Mouse (Mus musculus) C2C12 (cell line): ENCODE measurements around the gene Rassf1. TPM values are rescaled to one million over a fixed set of nuclear protein-coding genes. Genes with fewer than 3 reads are reported as not detected.

ENCODE experiments used
- H3K27me3 ChIP-seq: one replicate; pipeline ENCODE4 v1.6.1; 2011; ENCODE audit not compliant: control insufficient read depth, insufficient read depth, insufficient read length
- H3K36me3 ChIP-seq: one replicate; pipeline ENCODE4 v1.6.1; 2011; ENCODE audit not compliant: control insufficient read depth, insufficient read depth
- H3K4me3 ChIP-seq: one replicate; pipeline ENCODE4 v1.5.1; 2011; ENCODE audit warnings: mild to moderate bottlenecking, control low read depth; ENCODE audit not compliant: poor library complexity, insufficient read depth, severe bottlenecking
- H3K79me2 ChIP-seq: one replicate; pipeline ENCODE4 v1.6.1; 2011; ENCODE audit not compliant: control insufficient read depth, insufficient read depth
- H3K79me3 ChIP-seq: one replicate; pipeline ENCODE4 v1.6.1; 2011; ENCODE audit warnings: low read depth, control low read depth
- H3ac ChIP-seq: one replicate; pipeline ENCODE3; 2011; ENCODE audit warnings: low read depth; ENCODE audit not compliant: control insufficient read depth, insufficient read length
- CEBPB ChIP-seq: IDR thresholded peaks from one replicate; pipeline ENCODE4 v1.6.1; 2011; ENCODE audit warnings: low read depth, mild to moderate bottlenecking, control low read depth, moderate library complexity
- CTCF ChIP-seq: IDR thresholded peaks from one replicate; pipeline ENCODE4 v1.5.1; 2011; ENCODE audit not compliant: control insufficient read depth, insufficient read depth, insufficient read length
- FOSL1 ChIP-seq: IDR thresholded peaks from one replicate; pipeline ENCODE4 v1.8.0; 2011; ENCODE audit warnings: mild to moderate bottlenecking, low read length; ENCODE audit not compliant: poor library complexity, insufficient read depth, severe bottlenecking
- MAX ChIP-seq: IDR thresholded peaks from one replicate; pipeline ENCODE4 v1.6.1; 2011; ENCODE audit warnings: mild to moderate bottlenecking, control low read depth
- MYOD1 ChIP-seq: IDR thresholded peaks from one replicate; pipeline ENCODE4 v1.6.1; 2011; ENCODE audit warnings: low read depth; ENCODE audit not compliant: control insufficient read depth, insufficient read length
- MYOG ChIP-seq: IDR thresholded peaks from one replicate; pipeline ENCODE4 v1.6.1; 2011; ENCODE audit not compliant: control insufficient read depth, insufficient read length; ENCODE audit errors: extremely low read depth
- USF1 ChIP-seq: IDR thresholded peaks from one replicate; pipeline ENCODE4 v1.6.1; 2011; ENCODE audit warnings: low read depth, mild to moderate bottlenecking, control low read depth, moderate library complexity
- polyA plus RNA-seq: library from polyadenylated mRNA; unstranded; fragments of >200 nt; fragmentation: generic; extraction: Trizol; gene quantifications from one replicate; pipeline ENCODE4 v1.2.1, GENCODE M21; 2012; ENCODE audit warnings: missing spikeins

Rassf1 gene
- polyA plus RNA-seq, 1 experiment, result 89.7 TPM

DNA sequence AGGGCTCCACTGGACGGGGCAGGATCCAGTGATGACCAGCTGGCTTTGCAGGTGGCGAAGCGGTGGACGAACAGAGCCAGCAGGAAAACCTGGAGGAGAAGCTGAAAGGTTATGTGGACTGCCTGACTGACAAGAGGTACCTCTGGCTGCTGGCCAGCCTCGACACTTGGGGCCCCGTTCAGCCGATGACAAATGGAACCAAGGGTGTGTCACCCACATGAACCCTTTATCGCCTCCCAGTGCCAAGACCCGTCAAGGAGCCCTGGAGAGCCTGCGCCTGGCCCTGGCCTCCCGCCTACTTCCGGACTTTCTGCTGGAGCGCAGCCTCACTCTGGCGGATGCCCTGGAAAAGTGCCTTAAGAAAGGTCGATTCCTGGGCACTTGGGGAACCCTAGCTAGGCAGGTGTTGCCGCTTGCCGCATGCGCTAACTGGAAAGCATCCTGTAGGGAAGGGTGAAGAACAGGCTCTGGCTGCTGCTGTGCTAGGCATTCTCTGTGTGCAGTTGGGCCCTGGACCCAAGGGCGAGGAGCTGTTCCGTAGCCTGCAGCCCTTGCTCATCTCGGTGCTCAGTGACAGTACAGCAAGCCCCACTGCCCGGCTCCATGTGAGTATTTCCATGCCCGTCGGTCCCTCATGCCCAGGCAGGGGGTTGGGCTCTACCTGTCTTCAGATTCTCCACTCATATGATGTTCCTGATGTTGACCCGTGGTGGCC, 38.9 kb downstream of the Rassf1 start:
- no peak overlapping the region for H3ac ChIP-seq
- no peak overlapping the region for H3K4me3 ChIP-seq
- H3K79me2 ChIP-seq, result peaks cover 35% of the 10 kb centered on the region
- H3K27me3 ChIP-seq, result no peaks in the 10 kb centered on the region
- H3K79me3 ChIP-seq, result peaks cover 21% of the 10 kb centered on the region
- peaks cover 34% of the 10 kb centered on the region for H3K36me3 ChIP-seq
- TF ChIP-seq USF1, result no peak
- no peak for TF ChIP-seq MAX
- no peak for TF ChIP-seq MYOG
- no peak for TF ChIP-seq MYOD1
- no peak for TF ChIP-seq CEBPB
- TF ChIP-seq FOSL1, result no peak
- no peak for TF ChIP-seq CTCF

GRCm38 (mm10) chr9:107590773-107591060, 39.4 kb downstream of the Rassf1 start:
- Histone ChIP-seq H3K27me3 (no peaks in the 10 kb centered on the region), H3K79me2 (peaks cover 35% of the 10 kb centered on the region), H3K4me3 (no peak overlapping the region), H3ac (no peak overlapping the region), H3K36me3 (peaks cover 34% of the 10 kb centered on the region), H3K79me3 (peaks cover 21% of the 10 kb centered on the region)
- TF ChIP-seq MYOD1, result no peak
- no peak for TF ChIP-seq USF1
- TF ChIP-seq MAX, result no peak
- TF ChIP-seq MYOG, result no peak
- no peak for TF ChIP-seq CEBPB
- no peak for TF ChIP-seq CTCF
- no peak for TF ChIP-seq FOSL1

DNA sequence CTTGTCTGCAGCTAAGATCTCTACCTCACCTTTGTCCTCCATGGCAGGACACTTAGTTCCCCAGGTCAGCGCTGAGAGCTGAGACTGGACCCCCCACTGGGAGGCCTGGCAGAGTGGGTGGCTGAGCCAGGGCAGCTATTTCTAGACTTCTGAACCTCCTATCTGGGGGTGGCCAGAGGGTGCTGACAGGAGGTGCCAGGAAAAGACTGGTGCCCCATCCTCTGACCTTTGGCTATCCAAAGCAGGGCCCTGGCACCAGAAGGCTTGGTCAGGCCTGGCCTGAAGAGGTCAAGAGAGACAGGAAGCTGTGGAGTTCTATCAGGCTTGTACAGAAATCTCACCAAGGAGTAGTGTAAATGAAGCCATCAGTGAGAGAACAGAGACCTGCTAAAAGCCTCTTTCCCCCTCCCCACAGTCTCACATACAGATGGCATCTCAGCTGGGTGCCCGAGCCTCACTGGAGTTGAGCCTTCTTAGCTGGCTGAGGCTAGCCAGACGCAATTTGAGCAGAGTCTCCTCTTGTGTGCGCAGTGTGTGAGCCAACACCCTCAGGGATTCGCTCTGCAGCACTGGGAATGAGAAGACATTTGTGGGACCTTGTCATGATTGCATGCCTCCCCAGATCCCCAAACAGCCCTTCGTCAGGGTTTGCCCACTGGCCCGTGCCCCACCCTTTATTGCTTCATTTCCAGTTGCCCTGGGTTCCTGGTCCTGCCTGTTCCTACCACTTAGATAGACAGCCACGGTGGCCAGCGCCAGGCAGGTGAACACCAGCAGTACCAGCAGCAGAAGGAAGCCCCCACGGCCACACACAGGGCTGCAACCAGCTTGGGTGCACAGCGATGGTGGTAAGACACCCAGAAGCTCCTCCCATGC, 42.0 kb downstream of the Rassf1 start:
- no peak for TF ChIP-seq FOSL1
- TF ChIP-seq CTCF, result no peak
- TF ChIP-seq MYOG, result no peak
- no peak for TF ChIP-seq MYOD1
- no peak for TF ChIP-seq MAX
- TF ChIP-seq CEBPB, result no peak
- TF ChIP-seq USF1, result no peak
- peaks cover 27% of the 10 kb centered on the region for H3K79me2 ChIP-seq
- peaks cover 34% of the 10 kb centered on the region for H3K36me3 ChIP-seq
- H3ac ChIP-seq, result no peak overlapping the region
- no peak overlapping the region for H3K4me3 ChIP-seq
- H3K27me3 ChIP-seq, result no peaks in the 10 kb centered on the region
- H3K79me3 ChIP-seq, result peaks cover 17% of the 10 kb centered on the region

- H3K79me3 ChIP-seq, result peaks cover 8% of the 10 kb centered on the region
- no peak overlapping the region for H3ac ChIP-seq
- H3K79me2 ChIP-seq, result peaks cover 16% of the 10 kb centered on the region
- TF ChIP-seq USF1, result no peak
- no peak for TF ChIP-seq MYOG
- TF ChIP-seq CTCF, result no peak
- TF ChIP-seq CEBPB, result no peak
- no peak for TF ChIP-seq FOSL1
- no peak for TF ChIP-seq MAX
- TF ChIP-seq MYOD1, result no peak
- no peak overlapping the region for H3K4me3 ChIP-seq
- H3K27me3 ChIP-seq, result no peaks in the 10 kb centered on the region
- peaks cover 30% of the 10 kb centered on the region for H3K36me3 ChIP-seq
Observed at GRCm38 (mm10) chr9:107594281-107595062, 43.1 kb downstream of the Rassf1 start.

- Histone ChIP-seq H3K36me3 (peaks cover 11% of the 10 kb centered on the region), H3K4me3 (no peak overlapping the region), H3ac (no peak overlapping the region), H3K79me2 (no peaks in the 10 kb centered on the region), H3K27me3 (no peaks in the 10 kb centered on the region), H3K79me3 (no peaks in the 10 kb centered on the region)
- no peak for TF ChIP-seq MYOD1
- no peak for TF ChIP-seq USF1
- TF ChIP-seq CTCF, result no peak
- TF ChIP-seq MYOG, result no peak
- no peak for TF ChIP-seq CEBPB
- TF ChIP-seq FOSL1, result no peak
- no peak for TF ChIP-seq MAX
Observed at GRCm38 (mm10) chr9:107596619-107597569, 45.5 kb downstream of the Rassf1 start.
